Mouse (Mus musculus): ENCODE measurements at regions not wholly inside any gene's neighbourhood (a gene's known extent, or its start where the extent isn't known, plus 50 kb on each side); places are given as distances from the start of the nearest gene placed in this dataset.

- TF ChIP-seq POLR2A (IDR thresholded peaks at IDR 0.05; ENCODE audit: borderline replicate concordance, control insufficient read depth, low read depth, low read length): no peak
- TF ChIP-seq CTCF (IDR thresholded peaks at IDR 0.05; ENCODE audit: control insufficient read depth, insufficient read depth, low read length): no peak
Measured at GRCm38 (mm10) chr12:12186353-12186752, 75.6 kb upstream of the Fam49a start.

Data from bone marrow, adult 2 months (tissue).